In the genomic region with DNA sequence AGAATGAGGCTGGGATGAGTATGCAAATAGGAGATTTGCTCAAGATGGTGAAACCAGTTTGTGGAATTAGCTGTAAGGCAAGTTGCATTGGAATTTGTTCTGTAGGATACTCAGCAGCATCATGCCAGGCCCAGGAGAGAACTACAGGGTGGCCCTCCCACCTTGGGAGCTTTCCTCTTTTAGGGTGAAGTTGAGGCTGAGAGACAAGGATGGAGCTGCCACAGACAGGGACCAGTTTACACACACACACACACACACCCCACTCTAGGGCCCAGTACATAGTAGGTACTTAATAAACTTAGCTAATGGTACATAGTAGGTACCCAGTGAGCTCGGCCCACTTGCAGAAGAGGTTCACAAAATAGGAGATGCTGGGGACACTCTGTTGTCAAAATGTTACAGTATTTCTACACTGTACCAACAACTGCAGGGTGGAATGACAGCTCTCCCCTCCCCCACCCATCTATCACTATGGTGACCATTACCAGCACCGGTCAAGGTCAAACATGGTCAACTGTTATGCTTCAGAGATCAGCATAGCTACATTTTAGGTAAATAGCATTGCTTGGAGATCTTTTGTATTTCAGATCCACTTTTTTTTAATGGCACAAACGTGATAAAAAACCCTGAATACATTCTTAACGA, we compare ENCODE assay signal across 12 mouse cellular contexts. TPM values are rescaled to one million over a fixed set of nuclear protein-coding genes. Genes with fewer than 3 reads are reported as not detected.
DNase-seq lines count a peak whose midpoint lies in the region; ATAC-seq and TF ChIP-seq lines count a peak whose summit lies in the region.
"Had no signal": no experiment of that assay in that cellular context is flagged by ENCODE, and none has a peak within 500 bp of the region (broad histone marks: within the 10 kb centered on the region; RNA-seq: fewer than 3 reads in every experiment).

No protein-coding gene starts in this region.

- H3K9me3 ChIP-seq in kidney, embryonic 16.5 days (ENCODE audit: low read length), result no peaks in the 10 kb centered on the region
- H3K9me3 ChIP-seq in hindbrain, embryonic 14.5 days (ENCODE audit: control insufficient read depth, low read length), result no peaks in the 10 kb centered on the region
- no peaks in the 10 kb centered on the region for H3K9me3 ChIP-seq in midbrain, embryonic 14.5 days (ENCODE audit: control insufficient read depth, low read length)
- H3K9me3 ChIP-seq: heart, embryonic 10.5 days had no signal

- DNase-seq in kidney, adult 2 months, result no peak
- peak; percentile 73 for DNase-seq in R1 (ENCODE audit: low read depth, low spot score)
- no peak for DNase-seq in hindbrain, embryonic 14.5 days (ENCODE audit: low spot score)
- peak; percentile 34 for DNase-seq in midbrain, embryonic 14.5 days
- DNase-seq in gastrocnemius, postnatal 25 days, result no peak
- DNase-seq: heart, postnatal 4 days; layer of hippocampus, adult 9-11 months; right cerebral cortex, postnatal 4 days had no signal

- TF ChIP-seq CTCF in kidney, adult 2 months (conservative IDR thresholded peaks at IDR 0.05; ENCODE audit: insufficient read depth, insufficient read length, low read depth, low read length), result no peak

- no peaks in the 10 kb centered on the region for H3K36me3 ChIP-seq in kidney, embryonic 16.5 days (ENCODE audit: insufficient read depth, low read length)
- no peaks in the 10 kb centered on the region for H3K36me3 ChIP-seq in kidney, adult 2 months (ENCODE audit: control insufficient read depth, insufficient read depth, low read length)
- no peaks in the 10 kb centered on the region for H3K36me3 ChIP-seq in hindbrain, embryonic 14.5 days (replicated peaks; ENCODE audit: control insufficient read depth, insufficient read depth)
- H3K36me3 ChIP-seq in midbrain, embryonic 14.5 days (ENCODE audit: control insufficient read depth, insufficient read depth, low read length), result no peaks in the 10 kb centered on the region
- H3K36me3 ChIP-seq: heart, embryonic 10.5 days had no signal

- H3K9ac ChIP-seq in kidney, embryonic 16.5 days (replicated peaks; ENCODE audit: low read length), result no peak overlapping the region
- H3K9ac ChIP-seq in hindbrain, embryonic 14.5 days, result no peak overlapping the region
- H3K9ac ChIP-seq in midbrain, embryonic 14.5 days (replicated peaks; ENCODE audit: low read length), result no peak overlapping the region

- H3K4me2 ChIP-seq in kidney, embryonic 16.5 days (replicated peaks; ENCODE audit: low read depth, low read length), result no peak overlapping the region
- H3K4me2 ChIP-seq in hindbrain, embryonic 14.5 days (replicated peaks), result no peak overlapping the region
- H3K4me2 ChIP-seq in midbrain, embryonic 14.5 days (ENCODE audit: low read length), result no peak overlapping the region

- no peak overlapping the region for H3K4me3 ChIP-seq in kidney, embryonic 16.5 days (ENCODE audit: low read length)
- H3K4me3 ChIP-seq in kidney, adult 2 months (ENCODE audit: insufficient read depth, low read depth, low read length), result no peak overlapping the region
- H3K4me3 ChIP-seq in hindbrain, embryonic 14.5 days (replicated peaks; ENCODE audit: low read length), result no peak overlapping the region
- H3K4me3 ChIP-seq in midbrain, embryonic 14.5 days (replicated peaks; ENCODE audit: low read depth, low read length), result no peak overlapping the region
- H3K4me3 ChIP-seq: heart, embryonic 10.5 days had no signal

- TF ChIP-seq POLR2A in kidney, adult 2 months (IDR thresholded peaks at IDR 0.05; ENCODE audit: low read depth, low read length), result no peak

- H3K27me3 ChIP-seq in kidney, embryonic 16.5 days (ENCODE audit: insufficient read depth, low read length), result no peaks in the 10 kb centered on the region
- no peaks in the 10 kb centered on the region for H3K27me3 ChIP-seq in kidney, adult 2 months (replicated peaks; ENCODE audit: control insufficient read depth, insufficient read depth, low read length)
- no peaks in the 10 kb centered on the region for H3K27me3 ChIP-seq in hindbrain, embryonic 14.5 days (ENCODE audit: control insufficient read depth, insufficient read depth, low read length)
- H3K27me3 ChIP-seq in midbrain, embryonic 14.5 days (ENCODE audit: control insufficient read depth, insufficient read depth, low read length), result no peaks in the 10 kb centered on the region
- H3K27me3 ChIP-seq: CH12.LX had no signal

- ATAC-seq in kidney, embryonic 16.5 days (ENCODE audit: low FRiP score, low TSS enrichment), result 0 out of 2 replicates have a peak, but pooled peaks have one; percentile 65
- peak; percentile 24; the same call in 1 of the 2 replicates for ATAC-seq in hindbrain, embryonic 14.5 days (ENCODE audit: low FRiP score)
- no peak for ATAC-seq in midbrain, embryonic 14.5 days (ENCODE audit: low FRiP score, low TSS enrichment)
- ATAC-seq in inflammation-experienced regulatory T-cells, adult 6 months, result no peak

- 49% methylated on average over 4 of the region's 4 CpGs for WGBS in kidney, embryonic 16.5 days
- 54% methylated on average over 4 of the region's 4 CpGs for WGBS in kidney, adult 2 months
- WGBS in hindbrain, embryonic 14.5 days, result 57% methylated on average over 4 of the region's 4 CpGs
- WGBS in midbrain, embryonic 14.5 days, result 74% methylated on average over 4 of the region's 4 CpGs

- no peak overlapping the region for H3K27ac ChIP-seq in kidney, embryonic 16.5 days (ENCODE audit: low read length)
- no peak overlapping the region for H3K27ac ChIP-seq in kidney, adult 2 months (ENCODE audit: insufficient read depth, low read depth, low read length)
- 0 out of 2 replicates have a peak overlapping the region, but pooled peaks have one; percentile 43 for H3K27ac ChIP-seq in hindbrain, embryonic 14.5 days
- no peak overlapping the region for H3K27ac ChIP-seq in midbrain, embryonic 14.5 days (replicated peaks; ENCODE audit: low read depth, low read length)
- H3K27ac ChIP-seq: heart, embryonic 10.5 days had no signal

- peaks cover 5% of the 10 kb centered on the region; the same call in 1 of the 2 replicates for H3K4me1 ChIP-seq in kidney, embryonic 16.5 days (ENCODE audit: insufficient read depth, low read length)
- no peaks in the 10 kb centered on the region for H3K4me1 ChIP-seq in kidney, adult 2 months (ENCODE audit: control insufficient read depth, insufficient read depth, low read length)
- no peaks in the 10 kb centered on the region; the same call in 1 of the 2 replicates for H3K4me1 ChIP-seq in hindbrain, embryonic 14.5 days (replicated peaks; ENCODE audit: control insufficient read depth, insufficient read depth, low read length)
- H3K4me1 ChIP-seq in midbrain, embryonic 14.5 days (ENCODE audit: control insufficient read depth, insufficient read depth, low read length), result 0 out of 2 replicates have a peak, but pooled peaks cover 3% of the 10 kb centered on the region

RNA-seq across cellular contexts. Expression of gene Ywhaq, which starts 21.4 kb away (rescaled TPM):
- polyA plus RNA-seq in kidney, embryonic 16.5 days (2015; fragmentation: Nextera tagmentation; extraction: Ambion mirVana), result 713 and 733 TPM in 2 replicates
- polyA plus RNA-seq in kidney, adult 2 months (2012; rRNA removed), result 71.7 and 83.4 TPM in 2 replicates
- polyA plus RNA-seq in hindbrain, embryonic 14.5 days (2014; fragmentation: Nextera tagmentation; extraction: Ambion mirVana), result 1,230 and 1,233 TPM in 2 replicates
- 1,283 and 1,390 TPM in 2 replicates for polyA plus RNA-seq in midbrain, embryonic 14.5 days (2014; fragmentation: Nextera tagmentation; extraction: Ambion mirVana)
- 10 to 100 TPM; 28.6 to 36.6 TPM for total RNA-seq in gastrocnemius, postnatal 25 days (2021)
- 100 to 1,000 TPM; 167 to 333 (median 215) TPM for polyA plus RNA-seq in inflammation-experienced regulatory T-cells, adult 6 months (2017; shearing (Covaris generic))

Comparison
In these comparisons a context has a peak if more than half of its experiments do, and no peak if none do; other contexts are left out.
1. ATAC-seq: peak in kidney, embryonic 16.5 days (single experiment) and hindbrain, embryonic 14.5 days (single experiment); none in midbrain, embryonic 14.5 days (single experiment) and inflammation-experienced regulatory T-cells, adult 6 months (single experiment).
2. DNase-seq: peak in R1 (single experiment) and midbrain, embryonic 14.5 days (single experiment); none in kidney, adult 2 months (single experiment), hindbrain, embryonic 14.5 days (single experiment) and gastrocnemius, postnatal 25 days (single experiment).